Mouse (Mus musculus) cerebellum, adult 2 months (tissue): ENCODE measurements at regions not wholly inside any gene's neighbourhood (a gene's known extent, or its start where the extent isn't known, plus 50 kb on each side); places are given as distances from the start of the nearest gene placed in this dataset.

Experiments
- CTCF ChIP-seq: fragments of 200-500 bp; IDR thresholded peaks from 2 replicates; pipeline ENCODE4 v1.5.1; 2011; ENCODE audit warnings: low read depth, mild to moderate bottlenecking, control low read depth, low read length, moderate library complexity, borderline replicate concordance; ENCODE audit not compliant: insufficient read depth
- POLR2A ChIP-seq: fragments of 200-500 bp; IDR thresholded peaks from 2 replicates; pipeline ENCODE4 v1.6.1; 2011; ENCODE audit warnings: low read length, control low read depth, borderline replicate concordance; ENCODE audit not compliant: insufficient read depth

- no peak for TF ChIP-seq POLR2A
- no peak for TF ChIP-seq CTCF
These were observed 587.2 kb upstream of the Galntl6 start for GRCm38 (mm10) chr8:59499618-59500017.
